Mouse (Mus musculus) liver, adult 2 months (tissue): ENCODE data around the gene Eif2s3x.

Experiments used
- CTCF ChIP-seq: fragments of 200-500 bp; IDR thresholded peaks from 2 replicates; pipeline ENCODE4 v1.5.1; 2011; ENCODE audit warnings: low read depth, low read length, control low read depth
- POLR2A ChIP-seq: fragments of 200-500 bp; IDR thresholded peaks from 2 replicates; pipeline ENCODE4 v1.6.1; 2011; ENCODE audit warnings: low read length, control low read depth; ENCODE audit not compliant: insufficient read depth; ENCODE audit errors: extremely low read depth

DNA sequence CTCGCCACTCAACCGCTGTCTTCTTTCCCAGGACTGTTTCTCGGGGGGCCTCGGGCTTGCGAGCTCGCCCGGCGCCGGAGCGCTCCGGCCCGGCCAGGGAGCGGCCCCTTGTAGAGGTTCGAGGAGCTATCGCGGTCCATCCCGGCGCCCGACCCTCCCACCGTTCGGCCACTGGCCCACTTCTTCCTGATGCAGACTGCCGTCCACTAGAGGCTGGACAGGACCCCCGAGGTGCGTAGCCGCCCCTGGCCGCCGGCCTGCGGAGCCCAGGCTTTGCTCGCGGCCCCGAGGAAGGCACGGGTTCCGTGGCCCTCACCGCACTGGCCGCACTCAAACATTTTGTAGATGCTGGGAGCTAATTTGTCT lies 22.5 kb upstream of the Eif2s3x start:
- TF ChIP-seq POLR2A: no peak
- TF ChIP-seq CTCF: no peak
